Mouse (Mus musculus) inflammation-experienced regulatory T-cells, adult 16 weeks (primary cell): ENCODE measurements around the gene H2al3. TPM values are rescaled to one million over a fixed set of nuclear protein-coding genes. Genes with fewer than 3 reads are reported as not detected.

ENCODE experiments used
- polyA plus RNA-seq: library from polyadenylated mRNA; unstranded; fragments of 100-300 nt; shearing (Covaris generic); gene quantifications from one replicate; pipeline ENCODE4 v1.2.1, GENCODE M21; 2017

Gene H2al3
- not detected for polyA plus RNA-seq

DNA sequence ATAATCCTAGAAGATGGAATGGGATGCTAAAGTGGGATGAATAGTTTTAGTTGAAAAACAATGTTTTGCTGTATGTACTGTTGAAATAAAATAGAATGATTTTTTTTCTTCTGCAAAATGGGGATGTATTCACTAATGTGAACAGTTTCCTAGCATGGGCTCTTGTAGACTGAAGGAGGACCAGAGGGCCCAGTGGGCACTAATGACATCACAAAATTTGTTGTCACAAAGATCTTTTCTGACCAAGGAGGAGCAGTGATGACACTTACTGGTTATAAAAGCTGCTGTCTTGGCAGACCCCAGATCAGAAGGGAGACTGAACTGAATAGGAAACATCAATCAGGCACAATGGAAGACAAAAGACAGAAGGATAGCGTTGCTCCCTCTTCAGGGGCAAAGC is at the start of gene H2al3:
H2al3 (plus strand) TSS at position 301 of the 400 bp plus-strand sequence.

GRCm38 (mm10) chrX:9846628-9847027 is 2.9 kb upstream of the H2al3 start, which contains the start of gene Hypm:
Hypm (plus strand) TSS chrX:9846928.

GRCm38 (mm10) chrX:9885322-9885721 is 35.8 kb downstream of the H2al3 start, which contains the start of gene Sytl5:
Sytl5 (plus strand) TSS chrX:9885622.

Other genes starting within 250 kb of the H2al3 start
- gene Dynlt3, start 186.7 kb upstream of the H2al3 start, polyA plus RNA-seq: 58.1 TPM
- not detected for gene Hypm, start 2.8 kb upstream of the H2al3 start, polyA plus RNA-seq
- not detected for gene Sytl5, start 35.9 kb downstream of the H2al3 start, polyA plus RNA-seq